Mouse (Mus musculus) urinary bladder, adult 2 months (tissue): ENCODE measurements around the gene Prr19. TPM values are rescaled to one million over a fixed set of nuclear protein-coding genes. Genes with fewer than 3 reads are reported as not detected.

Experiments used
- DNase-seq: peaks from one replicate; pipeline ENCODE4 v3.0.0; 2022; ENCODE audit warnings: low spot score
- polyA plus RNA-seq: library from polyadenylated mRNA; depleted of rRNA; stranded (reverse); fragments of >200 nt; gene quantifications from 2 replicates; pipeline ENCODE4 v1.2.3, GENCODE M21; 2012

Gene Prr19
- polyA plus RNA-seq, 1 experiment = not detected

DNA sequence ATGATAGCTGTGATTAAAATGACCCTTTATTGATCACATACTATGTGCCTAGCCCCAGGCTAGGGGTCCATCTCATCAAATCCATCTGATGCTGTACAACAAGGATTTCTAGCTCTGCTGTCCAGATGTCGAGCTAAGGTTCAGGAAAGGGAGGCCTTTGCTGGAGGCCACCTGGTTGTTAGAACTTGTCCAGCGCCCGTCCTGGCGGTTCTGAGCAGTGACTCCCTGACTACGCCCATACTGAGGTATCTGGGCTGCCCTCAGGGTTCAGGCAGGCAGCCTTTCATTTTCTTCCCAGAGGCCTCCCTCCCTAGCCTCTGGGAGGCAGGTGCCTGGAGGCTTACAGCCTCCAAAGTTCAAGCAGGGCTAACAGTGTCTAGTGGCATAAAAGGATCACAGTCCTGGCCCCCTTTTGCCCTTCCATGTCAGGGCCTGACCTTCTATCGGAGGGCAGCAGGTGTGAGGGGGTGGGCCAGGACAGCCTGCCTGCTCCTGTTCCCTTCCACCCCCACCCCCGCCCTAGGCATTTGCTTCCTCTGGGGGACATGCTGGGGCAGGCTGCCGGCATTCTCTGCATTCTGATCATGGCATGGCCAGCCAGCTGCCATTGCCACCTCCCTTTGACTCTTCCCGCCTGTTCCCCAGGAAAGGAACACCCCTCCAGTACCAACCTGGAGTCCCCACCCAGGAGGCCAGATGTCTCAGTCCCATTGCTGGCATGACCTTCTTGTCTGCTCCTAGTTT lies 25.5 kb upstream of the Prr19 start:
- DNase-seq = peak; percentile 53

DNA sequence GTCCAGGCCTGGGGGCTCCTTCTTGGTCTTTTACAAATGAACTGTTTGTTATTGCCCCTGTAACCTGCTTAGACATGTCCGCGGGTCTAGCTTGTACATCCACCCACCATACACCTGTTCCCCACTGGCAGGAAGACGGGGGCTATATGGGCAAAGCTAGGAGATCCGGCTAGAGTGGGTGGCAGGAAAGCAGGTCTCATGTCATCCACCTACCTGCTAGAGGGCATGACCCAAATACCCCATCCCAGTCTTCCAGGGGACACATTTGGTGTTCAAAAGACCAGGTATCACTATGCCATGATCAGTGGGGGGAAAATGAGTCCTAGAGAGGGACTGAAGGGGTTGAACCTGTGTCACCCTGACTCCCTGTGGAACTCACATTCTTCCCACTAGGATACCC lies 23.8 kb upstream of the Prr19 start:
- DNase-seq = no peak

DNA sequence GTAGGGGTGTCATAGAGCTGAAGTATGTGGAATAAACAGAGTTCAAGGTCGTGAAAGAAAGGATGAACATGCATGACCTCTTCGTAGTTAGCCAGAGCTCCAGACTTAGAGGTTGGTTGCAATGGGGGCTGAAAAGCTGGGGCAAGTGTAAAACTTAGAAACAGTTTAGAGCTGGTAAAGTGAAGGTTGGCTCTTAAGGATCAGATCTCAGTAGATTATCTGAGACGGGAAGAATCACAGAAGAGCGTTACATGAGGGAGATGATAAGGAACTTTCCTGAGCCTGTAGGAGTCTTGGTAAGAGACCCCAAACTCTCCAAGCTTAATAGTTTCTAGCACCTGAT lies 23.2 kb upstream of the Prr19 start:
- no peak for DNase-seq

DNA sequence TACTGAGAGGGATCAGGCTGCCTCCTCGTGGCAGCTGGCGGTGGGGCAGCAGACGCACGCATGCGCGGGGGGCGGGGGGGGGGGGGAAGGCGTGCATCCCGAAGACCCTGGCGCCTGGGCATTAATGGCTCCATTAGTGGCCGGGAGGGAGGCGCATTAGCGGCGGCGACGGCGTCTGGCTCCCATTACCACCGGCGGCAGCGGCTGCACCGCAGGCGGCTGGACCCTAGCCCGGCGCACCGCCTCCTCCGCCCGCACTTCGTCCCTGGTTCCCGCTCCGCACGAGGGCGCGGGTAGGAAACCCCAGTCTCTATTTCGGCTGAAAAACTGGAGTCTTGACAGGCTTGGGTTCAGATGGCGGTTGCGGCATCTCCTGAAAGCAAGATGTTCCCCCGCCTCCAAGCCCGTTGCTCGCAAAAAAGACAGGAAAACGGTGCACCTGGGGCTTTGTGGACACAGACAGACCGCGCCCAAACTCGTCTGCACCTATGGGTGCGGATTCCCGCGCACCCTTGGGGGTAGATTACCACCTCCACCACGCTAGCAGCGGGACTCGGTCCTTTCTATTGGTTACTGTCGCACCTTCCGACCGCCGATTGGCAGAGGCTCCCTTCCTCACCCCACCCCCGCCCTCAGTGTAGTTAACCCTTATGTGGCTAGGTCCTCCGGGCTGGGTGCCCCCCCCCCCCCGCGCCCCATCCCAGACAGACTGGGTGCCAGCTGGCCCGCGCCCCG lies 22.7 kb upstream of the Prr19 start:
- peak; percentile 68 for DNase-seq

DNA sequence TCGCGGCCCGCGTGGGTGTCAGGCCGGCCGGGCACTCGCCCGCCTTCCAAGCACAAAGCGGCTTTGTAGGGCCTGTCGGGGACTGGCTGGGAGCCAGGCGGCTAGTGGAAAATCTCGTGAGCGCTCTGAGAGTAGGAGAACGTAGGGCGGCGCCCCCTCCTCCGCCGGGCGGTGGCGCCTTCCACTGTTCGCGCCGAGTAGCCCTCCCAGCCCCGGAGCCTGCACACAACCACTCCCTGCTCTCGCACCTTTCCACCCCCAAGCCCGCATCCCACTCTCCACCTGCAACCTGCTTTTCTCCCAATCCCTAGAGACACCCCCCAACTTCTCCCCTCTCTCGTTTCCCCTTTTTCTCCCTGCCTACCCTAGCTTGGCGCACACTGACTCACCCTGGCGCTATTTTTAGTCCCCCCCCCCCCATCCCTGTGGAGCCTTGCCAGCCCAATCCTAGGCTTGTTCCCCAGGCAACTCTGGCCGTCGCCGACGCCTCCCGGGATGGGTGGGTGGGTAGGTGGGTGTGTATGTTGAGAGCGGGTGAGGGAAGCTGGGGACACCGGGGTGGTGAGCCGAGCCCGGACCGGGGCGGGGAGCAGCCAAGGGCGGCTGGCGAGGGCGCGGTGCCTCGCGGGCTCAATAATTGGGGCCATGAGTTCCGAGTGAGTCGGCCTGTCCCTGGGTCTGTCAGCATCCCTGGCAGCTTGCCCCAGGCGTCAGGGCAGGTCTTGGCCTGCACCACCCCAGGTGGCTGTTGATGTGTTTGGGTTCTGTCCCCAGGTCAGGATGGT lies 21.9 kb upstream of the Prr19 start:
- DNase-seq = peak; percentile 83

DNA sequence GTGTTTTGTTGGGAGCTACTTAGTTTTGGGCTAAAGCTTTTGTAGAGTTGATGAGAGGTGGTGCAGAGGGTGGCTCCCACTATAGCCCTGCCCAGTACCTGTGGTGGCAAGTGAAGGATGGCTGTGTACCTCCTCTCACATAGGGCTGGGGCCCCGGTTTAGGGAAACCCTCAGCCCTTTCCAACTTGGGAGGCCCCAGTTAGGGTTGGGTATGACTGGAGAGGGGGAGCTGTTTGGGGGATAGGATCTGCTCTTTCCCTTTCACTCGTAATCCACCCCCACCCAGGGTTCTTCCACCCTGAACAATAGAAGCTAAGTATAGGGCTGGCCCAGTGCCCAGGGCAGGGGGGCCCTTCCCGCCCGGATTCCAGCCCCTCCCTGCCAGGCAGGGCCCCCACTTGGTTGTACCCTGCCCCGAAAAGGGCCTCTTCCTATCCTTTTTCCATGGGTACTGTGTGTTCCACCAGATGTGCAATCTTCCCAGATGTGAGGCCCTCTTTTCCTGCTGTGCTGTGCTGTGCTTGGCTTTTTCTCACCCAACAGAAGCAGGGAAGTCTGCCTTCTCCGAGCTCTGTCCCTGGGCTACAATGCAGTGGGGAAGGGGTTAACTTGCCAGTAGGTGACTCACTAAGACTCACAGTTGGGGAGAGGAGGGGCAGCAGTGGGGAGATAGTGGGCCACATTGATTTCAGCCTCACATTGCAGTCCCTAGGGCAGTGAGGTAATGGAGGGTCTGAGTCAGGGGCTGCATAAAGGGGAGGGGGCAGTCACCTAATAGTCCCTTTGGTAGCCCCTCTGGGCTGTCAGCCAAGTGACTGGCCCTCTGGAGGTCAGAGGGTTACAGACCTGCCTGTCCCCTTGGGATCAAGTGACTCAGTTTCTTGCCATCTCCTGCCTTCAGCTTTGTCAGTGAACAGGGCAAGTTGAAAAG lies 21.1 kb upstream of the Prr19 start:
- peak; percentile 38 for DNase-seq

DNA sequence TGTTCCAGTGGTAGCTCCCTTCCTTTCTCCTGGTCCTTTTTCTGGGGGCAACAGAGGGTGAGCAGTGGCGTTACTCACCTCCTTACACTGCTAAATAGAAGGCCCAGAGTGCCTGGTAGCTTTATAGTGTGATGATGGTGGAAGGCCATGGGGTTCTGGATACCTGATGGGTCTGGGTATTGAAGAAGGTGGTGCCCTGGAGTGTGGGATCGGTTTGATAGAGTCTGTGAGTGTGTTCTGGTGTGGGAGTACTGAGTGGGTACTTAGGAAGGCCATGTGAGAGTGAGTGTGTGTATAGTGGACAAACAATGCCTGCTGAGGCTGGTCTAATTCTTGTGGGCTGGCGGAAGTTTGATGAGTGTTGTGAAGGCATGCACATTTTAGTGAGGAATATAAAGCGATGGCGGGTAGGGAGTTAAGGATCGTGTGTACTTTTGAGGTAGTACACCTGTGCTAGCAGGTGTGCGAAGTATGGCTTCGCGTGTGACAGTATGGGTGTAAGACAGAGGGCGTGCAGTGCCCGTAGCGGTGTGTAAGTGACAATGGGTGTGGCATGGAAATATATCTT lies 20.0 kb upstream of the Prr19 start:
- no peak for DNase-seq

DNA sequence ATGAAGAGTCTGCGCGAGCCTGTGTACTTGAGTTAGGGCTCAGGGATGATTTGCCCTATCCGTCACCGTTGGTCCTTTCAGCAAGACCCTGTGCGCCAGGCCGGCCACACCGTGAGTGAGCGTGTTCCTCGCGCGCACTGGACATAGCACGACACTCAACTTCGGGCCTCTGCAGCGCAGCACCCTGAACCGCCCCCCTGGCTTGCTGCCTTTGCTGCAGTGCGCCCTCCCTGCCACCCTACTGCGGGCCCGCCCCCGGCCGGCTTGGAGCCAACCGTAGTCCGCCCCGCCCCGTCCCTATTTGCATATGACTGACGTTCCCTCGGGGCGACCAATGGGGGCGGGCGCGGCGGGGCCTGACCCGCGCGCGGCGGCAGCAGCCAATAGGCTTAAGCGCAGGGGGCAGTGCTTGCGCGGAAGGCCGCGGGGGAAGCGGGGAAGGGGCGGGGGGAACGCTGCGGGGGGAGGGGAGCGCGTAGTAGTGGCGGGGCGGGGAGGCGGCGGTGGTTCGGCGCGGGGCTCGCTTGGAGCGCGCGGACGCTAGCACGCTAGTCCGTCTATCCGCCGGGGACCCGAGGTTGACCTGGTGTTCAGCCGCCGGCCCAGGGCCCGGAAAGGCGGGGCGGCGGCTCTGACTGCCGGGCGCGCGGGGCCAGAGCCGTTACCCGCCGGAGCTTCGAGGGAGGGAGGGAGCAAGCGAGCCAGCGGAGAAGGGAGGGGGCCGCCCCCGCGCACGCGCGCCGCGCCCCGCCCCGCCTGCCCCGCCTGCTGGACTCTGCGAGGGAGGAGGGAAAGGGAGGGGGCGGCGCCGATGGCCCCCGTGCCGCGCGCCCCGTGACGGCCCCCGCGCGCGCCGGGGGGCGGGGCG lies 19.2 kb upstream of the Prr19 start:
- peak; percentile 95 for DNase-seq

DNA sequence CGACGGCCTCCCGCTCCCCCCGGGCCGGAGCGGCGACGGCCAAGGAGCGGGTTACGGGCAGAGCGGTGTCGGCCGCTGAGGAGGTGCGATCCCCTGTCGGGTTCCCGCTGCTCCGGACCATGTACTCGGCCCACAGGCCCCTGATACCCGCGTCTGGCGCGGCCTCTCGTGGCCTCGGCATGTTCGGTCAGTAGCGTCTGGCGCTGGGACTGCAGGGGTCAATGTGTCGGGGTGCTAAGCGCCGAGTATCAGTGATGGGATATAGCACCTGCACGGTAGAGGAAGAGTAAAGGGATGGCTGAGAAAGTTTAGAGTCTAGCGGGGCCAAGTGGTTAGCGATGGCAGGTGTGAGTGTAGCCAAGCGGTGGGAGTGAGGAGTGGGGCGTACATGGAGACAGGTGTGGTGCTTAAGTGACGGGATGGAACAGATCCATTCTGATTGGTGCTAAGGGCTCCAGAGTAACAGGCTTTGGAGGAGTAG lies 18.4 kb upstream of the Prr19 start:
- peak; percentile 57 for DNase-seq

DNA sequence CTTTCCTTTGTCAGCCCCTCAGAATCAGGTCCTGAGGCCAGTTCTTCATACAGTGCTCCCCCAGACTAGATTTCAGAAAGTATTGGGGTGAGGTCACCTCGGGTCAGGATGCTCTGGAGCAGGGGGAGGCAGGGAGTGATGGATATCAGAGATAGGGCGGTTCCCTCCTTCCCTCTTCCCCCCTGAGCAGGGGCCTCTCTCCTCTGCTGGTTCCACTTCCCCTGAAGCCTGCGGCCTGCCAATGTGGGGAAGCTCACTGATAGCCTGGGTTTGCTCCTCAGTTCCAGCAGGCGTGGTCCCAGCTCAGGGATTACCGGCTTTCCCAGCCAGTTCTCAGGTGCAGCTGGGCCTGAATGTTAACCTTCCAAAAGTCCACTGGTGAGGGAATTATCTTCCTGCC lies 17.6 kb upstream of the Prr19 start:
- DNase-seq = no peak

DNA sequence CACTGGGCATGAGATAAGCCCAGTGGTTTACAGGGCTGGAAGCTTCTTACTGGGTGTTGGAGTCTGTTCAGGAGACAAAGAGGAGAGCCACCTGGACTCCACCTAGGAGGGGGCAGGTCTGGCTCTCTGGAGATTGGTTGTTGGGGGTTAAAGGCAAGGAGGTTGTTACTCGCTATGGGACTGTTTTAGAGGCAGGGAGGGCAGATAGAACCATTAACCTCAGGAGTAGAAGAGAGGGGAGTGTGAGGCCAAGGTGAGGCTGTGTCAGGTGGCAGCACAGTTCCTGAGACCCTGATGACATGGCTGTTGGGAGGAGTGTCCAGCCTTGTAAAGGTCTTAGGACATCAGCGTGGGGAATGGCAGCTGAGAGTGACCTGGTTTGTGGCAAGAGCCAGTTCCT lies 17.0 kb upstream of the Prr19 start:
- no peak for DNase-seq

DNA sequence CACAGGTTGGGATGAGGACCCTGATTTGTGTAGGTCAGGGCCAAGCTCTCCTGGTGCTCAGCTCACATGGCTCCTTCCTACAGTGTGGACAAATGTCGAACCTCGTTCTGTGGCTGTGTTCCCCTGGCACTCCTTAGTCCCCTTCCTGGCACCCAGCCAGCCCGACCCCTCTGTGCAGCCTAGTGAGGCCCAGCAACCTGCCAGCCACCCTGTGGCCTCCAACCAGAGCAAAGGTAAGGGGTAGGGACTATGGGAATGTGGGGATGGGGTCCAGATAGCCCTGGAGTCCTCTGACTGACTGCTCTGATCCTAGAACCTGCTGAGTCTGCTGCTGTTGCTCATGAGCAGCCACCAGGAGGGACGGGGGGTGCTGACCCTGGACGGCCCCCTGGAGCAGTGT lies 16.4 kb upstream of the Prr19 start:
- DNase-seq = no peak

DNA sequence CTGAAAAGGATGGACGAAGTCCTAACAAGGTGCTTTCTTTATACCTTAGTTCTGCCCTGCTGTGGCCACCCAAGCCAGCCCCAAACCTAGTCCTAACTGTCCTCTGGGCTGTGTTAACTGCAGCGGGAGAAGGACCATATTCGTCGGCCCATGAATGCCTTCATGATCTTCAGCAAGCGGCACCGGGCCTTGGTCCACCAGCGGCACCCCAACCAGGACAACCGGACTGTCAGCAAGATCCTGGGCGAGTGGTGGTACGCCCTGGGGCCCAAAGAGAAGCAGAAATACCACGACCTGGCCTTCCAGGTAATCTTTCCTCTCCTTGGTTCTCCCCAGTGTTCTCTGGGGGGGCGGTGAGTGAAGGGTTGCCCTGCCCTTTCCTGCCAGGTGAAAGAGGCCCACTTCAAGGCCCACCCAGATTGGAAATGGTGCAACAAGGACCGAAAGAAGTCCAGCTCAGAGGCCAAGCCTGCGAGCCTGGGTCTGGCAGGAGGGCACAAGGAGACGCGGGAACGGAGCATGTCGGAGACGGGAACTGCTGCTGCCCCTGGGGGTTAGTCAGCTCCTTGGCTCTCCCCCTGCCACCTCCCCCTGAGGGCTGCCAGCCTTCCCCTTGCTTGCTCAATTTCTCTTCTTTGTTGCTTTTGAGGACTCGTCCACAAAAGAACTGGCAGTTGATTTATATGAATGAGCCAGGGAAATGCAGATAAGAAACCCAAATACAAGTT lies 15.5 kb upstream of the Prr19 start:
- no peak for DNase-seq

DNA sequence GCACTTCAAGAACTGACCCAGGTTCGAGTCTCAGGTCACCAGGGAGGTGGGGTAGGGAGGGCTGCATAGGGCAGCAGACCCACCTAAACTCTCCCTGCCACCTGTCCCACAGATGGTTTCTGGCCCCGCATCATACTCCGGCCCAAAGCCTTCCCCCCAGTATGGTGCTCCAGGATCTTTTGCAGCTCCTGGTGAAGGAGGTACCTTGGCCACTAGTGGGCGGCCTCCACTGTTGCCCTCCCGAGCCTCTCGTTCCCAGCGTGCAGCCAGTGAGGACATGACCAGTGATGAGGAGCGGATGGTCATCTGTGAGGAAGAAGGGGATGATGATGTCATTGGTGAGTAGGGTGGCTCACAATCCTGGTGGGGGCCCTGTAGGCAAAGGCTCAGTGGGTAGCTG lies 14.2 kb upstream of the Prr19 start:
- DNase-seq = no peak

DNA sequence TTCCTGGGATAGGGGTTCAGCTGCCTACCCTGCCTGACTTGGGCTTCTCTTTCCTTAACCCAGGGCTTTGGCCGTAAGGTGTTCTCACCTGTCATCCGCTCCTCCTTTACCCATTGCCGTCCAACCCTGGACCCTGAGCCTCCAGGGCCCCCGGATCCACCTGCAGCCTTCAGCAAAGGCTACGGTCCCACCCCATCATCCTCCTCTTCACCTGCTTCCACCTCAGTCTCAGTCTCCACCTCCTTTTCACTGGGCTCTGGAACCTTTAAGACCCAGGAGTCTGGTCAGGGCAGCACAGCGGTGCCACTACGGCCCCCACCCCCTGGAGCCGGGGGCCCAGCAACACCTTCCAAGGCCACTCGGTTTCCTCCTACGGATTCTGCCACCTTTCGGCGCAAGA lies 13.2 kb upstream of the Prr19 start:
- DNase-seq = no peak

DNA sequence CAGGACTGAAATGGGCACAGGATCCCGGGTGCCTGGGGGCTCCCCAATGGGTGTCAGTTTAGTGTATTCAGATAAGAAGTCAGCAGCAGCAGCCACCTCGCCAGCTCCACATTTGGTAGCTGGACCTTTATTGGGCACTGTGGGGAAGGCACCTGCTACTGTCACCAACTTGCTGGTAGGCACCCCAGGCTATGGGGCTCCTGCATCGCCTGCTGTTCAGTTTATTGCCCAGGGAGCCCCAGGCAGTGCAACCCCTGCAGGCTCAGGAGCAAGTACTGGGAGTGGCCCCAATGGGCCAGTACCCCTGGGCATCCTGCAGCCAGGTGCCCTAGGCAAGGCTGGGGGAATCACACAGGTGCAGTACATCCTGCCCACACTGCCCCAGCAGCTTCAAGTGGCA lies 12.5 kb upstream of the Prr19 start:
- no peak for DNase-seq

DNA sequence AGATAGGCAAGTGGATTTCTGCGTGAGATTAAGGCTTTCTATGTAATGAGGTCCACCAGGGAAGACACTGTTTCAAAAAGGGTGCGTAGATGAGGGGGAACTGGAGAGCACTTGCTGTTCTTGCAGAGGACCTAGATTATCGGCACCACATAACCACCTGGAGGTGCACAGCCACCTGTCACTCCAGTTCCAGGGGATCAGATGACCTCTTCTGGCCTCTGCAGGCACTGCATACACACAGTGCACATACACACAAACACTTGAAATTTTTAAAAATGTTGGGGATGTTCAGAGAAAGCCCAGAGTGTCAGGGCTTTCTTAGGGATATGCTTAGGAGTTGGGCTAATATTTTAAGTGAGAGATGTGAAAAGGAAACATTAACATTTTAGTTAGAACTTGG lies 11.3 kb upstream of the Prr19 start:
- no peak for DNase-seq

DNA sequence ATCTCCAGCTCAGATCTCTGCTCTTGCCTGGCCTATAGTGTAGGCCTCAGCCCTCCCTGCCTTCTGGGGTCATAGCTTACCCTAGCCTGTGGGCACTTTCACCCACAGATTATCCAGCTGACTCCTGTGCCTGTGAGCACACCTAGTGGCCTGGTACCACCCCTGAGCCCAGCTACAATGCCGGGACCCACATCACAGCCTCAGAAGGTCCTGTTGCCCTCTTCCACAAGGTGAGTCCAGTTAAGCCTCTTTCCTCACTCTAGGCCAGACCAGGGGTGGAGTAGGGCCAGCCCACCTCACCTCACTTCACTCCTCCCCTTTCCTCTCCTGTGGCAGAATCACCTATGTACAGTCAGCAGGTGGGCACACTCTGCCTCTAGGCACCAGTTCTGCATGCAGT lies 10.7 kb upstream of the Prr19 start:
- DNase-seq = no peak

DNA sequence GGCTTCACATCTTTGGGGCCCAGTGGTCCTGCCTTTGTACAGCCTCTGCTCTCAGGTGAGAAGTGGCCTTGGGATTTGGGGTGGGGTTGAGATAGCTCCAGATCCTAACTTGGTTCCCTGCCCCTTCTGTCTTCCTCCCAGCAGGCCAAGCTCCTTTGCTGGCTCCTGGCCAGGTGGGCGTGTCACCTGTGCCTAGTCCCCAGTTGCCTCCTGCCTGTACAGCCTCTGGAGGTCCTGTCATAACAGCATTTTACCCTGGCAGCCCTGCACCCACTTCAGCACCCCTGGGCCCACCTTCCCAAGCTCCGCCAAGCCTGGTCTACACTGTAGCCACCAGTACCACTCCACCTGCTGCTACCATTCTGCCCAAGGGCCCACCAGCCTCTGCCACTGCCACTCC lies 10.3 kb upstream of the Prr19 start:
- DNase-seq = no peak

DNA sequence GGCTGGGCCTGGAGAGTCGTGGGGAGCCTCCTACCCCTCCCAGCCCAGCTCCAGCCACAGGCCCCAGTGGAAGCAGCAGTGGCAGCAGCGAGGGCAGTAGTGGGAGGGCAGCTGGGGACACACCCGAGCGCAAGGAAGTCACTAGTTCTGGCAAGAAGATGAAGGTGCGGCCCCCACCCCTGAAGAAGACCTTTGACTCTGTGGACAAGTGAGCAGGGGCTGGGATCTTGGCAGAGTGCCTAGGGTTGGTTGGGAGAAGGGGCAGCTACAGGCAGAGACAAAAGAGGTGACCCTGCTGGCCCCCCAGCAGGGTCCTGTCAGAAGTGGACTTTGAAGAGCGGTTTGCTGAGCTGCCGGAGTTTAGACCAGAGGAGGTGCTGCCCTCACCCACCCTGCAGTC lies 9.1 kb upstream of the Prr19 start:
- peak; percentile 20 for DNase-seq
